Mouse (Mus musculus): ENCODE measurements around the gene Map3k9.

Gene Map3k9

GRCm38 (mm10) chr12:81787262-81787661 is 6.3 kb upstream of the Map3k9 start:
- WGBS: 44% methylated on average over 12 of the region's 12 CpGs

- WGBS: 89% methylated on average over 4 of the region's 4 CpGs
Observed at GRCm38 (mm10) chr12:81783301-81783700, 2.3 kb upstream of the Map3k9 start.

GRCm38 (mm10) chr12:81782606-81783005 is 1.6 kb upstream of the Map3k9 start:
- WGBS: 92% methylated on average over 6 of the region's 6 CpGs

- 1% methylated on average over 84 of the region's 91 CpGs for WGBS
Observed at GRCm38 (mm10) chr12:81780271-81781093, 493 bp downstream of the Map3k9 start.

- WGBS: 11% methylated on average over 11 of the region's 12 CpGs
Observed at GRCm38 (mm10) chr12:81779831-81780230, 1.1 kb downstream of the Map3k9 start.

- 16% methylated on average over 3 of the region's 3 CpGs for WGBS
Observed at GRCm38 (mm10) chr12:81776191-81776590, 4.8 kb downstream of the Map3k9 start.

GRCm38 (mm10) chr12:81775641-81776040 is 5.3 kb downstream of the Map3k9 start:
- 30% methylated on average over 2 of the region's 2 CpGs for WGBS

DNA sequence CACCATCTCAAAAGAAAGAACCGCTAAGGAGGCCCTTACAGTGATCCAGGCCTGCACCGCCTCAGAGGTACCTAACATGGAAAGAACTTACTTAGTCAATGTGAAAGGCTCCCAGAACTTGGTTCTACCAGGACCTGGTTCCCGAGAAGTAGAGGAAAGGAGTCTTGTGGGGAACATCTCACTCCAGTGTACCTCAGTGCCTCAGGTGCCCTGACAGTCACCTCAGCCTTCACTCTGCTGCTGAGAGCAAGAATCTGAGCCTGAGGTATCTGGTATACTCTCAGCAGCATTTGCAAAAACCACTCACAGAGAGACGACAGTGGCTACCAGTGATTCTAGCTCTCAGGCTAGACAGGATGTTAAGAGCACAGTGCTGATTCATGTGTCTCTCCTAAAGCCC is 6.8 kb downstream of the Map3k9 start:
- 83% methylated on average over 4 of the region's 4 CpGs for WGBS

GRCm38 (mm10) chr12:81769458-81769857 is 11.5 kb downstream of the Map3k9 start:
- WGBS: 67% methylated on average over 4 of the region's 4 CpGs

- 82% methylated on average over 6 of the region's 6 CpGs for WGBS
Observed at GRCm38 (mm10) chr12:81765386-81765785, 15.6 kb downstream of the Map3k9 start.

DNA sequence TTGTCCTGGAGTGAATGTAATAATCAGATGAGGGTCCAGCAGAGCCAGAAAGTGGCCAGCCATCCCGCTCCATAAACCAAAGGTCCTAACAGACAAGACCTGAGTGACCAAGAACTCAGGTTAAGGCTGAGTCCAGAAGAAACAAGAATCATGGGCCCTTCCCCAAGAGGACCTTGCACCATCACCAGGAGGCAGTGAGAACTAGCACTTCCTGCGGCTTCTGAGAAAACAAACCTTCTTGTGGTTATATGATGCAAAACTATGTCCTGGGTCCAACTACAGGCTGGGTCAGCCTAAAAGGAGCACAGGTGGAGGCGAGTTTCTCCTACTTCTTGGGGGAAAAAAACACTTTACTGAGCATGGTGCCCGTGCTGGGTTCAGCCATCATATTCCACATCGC is 16.6 kb downstream of the Map3k9 start:
- whole genome bisulfite sequencing: 93% methylated on average over 5 of the region's 5 CpGs

DNA sequence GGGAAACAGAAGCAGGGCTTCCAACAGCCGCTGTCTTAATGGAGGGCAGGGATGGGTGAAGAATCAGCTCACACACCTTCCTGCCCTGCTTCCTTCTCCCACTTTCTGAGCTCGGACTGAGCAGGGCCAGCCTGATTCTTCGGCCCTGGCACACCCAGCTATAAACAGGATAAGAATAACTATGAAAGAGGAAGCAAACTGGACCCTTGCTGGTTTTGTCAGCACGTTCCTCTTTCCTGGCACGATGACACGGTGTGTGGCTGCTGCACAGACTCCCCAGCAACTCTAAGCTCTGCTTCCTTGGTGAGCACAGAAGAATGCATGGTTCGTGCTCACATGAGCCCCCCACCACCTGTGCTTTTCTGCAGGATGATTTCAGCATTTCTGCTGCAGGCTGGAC is 26.3 kb downstream of the Map3k9 start:
- 12% methylated on average over 7 of the region's 7 CpGs for WGBS

DNA sequence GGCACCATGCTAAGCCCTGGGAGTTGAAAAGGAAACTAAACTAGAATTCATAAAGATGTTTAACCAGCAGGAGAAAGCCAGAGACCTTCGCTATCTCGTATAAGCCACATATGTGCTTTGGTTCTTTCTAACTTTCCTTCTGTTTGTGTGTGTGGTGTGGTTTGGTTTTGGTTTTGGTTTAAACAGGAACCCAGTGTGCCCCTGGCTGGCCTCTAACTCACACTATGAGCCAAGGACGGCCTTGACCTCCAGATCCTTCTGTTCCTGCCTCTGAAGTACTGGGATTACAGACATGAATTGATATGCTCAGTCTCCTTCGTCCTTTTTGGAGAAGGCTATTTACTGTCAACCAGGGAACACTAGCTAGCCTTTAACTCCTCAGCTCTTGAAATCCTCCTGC is 29.9 kb downstream of the Map3k9 start:
- WGBS: 46% methylated on average over 4 of the region's 4 CpGs

DNA sequence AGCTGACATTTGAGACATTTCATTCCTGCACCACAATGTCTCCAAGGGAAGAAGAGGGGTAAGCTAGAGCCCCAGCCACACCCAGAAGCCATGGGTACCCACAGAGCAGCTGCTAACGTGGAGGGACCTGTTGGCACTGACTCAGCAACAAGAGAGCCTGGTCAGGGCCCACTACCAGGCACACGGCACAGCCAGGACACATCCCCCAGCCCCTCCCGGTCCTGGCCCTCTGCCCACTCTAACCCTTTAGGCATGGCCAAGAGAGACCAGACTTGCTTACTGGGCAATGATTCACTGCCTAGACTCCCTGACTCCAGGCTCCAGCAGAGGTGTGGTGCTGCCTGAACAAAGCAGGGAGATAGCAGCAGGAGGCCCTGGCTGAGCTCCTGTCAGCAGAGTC is 32.1 kb downstream of the Map3k9 start:
- 57% methylated on average over 3 of the region's 3 CpGs for WGBS

- 21% methylated on average over 4 of the region's 4 CpGs for WGBS
Observed at GRCm38 (mm10) chr12:81748021-81748576, 32.9 kb downstream of the Map3k9 start.

DNA sequence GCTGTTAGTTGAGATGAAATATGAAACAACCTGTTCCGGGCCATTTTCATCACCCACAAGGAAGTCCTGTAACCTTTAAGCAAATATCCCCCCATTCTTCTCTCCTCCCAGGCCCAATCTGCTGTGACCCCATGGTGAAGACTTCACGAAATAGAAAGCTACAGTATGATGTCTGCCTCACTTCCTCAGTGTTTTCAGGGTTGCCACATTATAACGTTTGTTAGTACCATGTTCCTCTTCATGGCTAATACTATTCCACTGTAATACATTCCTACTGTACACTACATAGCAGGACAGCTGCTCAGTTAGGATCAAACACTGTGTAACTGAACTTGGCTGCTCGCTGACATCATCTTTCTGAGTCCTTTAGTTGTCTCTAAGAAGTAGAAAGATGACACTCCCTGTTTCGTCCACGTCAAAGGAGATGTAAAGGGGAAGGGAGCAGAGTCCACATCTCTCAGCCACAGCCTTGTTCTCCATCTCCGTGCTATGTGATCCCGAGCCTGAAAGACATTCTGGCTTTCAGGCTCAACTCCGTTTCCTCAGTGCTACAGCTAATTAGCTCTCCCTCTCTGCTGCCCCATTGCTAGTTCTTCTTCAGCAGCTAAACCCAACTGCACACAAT is 34.5 kb downstream of the Map3k9 start:
- WGBS: 81% methylated on average over 9 of the region's 9 CpGs

GRCm38 (mm10) chr12:81735246-81736070 is 45.5 kb downstream of the Map3k9 start:
- 38% methylated on average over 11 of the region's 11 CpGs for WGBS

GRCm38 (mm10) chr12:81726246-81726822 is 54.6 kb downstream of the Map3k9 start:
- WGBS: 57% methylated on average over 8 of the region's 8 CpGs

DNA sequence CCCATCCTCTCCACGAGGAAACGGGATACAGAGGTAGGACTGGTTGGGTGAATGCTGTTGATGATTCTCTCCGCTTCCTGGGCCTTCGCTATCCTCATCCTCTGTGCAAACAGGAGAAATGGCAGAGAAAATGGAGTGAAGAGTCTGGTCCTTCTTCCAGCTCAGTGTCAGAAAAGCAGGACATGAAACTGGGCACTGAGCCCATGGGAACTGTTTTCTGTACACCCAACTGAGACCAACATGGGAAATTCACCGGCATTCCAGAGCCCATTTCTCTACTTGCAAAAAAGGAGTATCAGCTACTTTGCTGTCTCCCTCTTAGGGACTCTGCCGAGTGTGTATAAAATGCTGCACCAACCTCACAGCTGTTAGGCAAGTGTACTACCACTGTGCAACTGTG is 56.2 kb downstream of the Map3k9 start:
- WGBS: 83% methylated on average over 6 of the region's 6 CpGs

DNA sequence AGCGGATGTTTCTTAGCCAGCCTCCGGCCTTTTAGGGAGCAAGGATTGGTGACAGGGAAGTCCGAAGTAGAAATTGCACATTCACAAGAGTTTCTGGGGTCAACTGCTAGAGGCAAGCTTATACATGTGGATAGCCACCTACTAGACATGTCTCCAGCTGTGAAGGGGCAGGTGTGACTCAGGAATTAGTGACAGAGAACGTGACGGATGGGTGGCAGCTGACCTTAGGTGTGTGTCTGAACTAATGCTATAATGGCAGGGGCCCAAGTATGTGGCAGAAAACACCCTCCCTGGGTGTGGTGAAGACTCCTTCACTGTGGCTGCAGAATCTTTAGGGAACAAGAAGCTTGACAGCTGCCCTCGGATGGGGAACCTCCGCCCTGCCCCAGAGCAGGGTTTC is 57.6 kb downstream of the Map3k9 start:
- WGBS: 92% methylated on average over 7 of the region's 7 CpGs

DNA sequence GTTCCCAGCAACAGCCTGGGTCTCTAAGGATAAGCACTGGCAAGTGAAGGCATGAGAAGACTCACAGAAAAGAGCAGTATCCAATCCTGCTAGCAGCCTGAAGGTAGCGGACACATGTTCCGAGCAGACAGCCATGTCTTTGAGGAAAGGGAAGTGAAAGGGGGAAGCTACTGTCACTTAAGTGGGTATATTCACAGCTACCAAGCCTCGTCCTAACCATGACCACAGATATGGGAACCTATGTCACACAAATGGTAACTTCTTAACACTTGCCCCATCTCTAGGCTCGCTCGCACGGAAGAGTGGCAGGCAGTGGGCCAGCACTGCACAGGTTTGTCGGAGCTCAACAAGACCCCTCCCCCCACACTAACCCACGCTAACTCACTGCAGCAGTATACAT is 61.3 kb downstream of the Map3k9 start:
- 90% methylated on average over 8 of the region's 8 CpGs for WGBS

DNA sequence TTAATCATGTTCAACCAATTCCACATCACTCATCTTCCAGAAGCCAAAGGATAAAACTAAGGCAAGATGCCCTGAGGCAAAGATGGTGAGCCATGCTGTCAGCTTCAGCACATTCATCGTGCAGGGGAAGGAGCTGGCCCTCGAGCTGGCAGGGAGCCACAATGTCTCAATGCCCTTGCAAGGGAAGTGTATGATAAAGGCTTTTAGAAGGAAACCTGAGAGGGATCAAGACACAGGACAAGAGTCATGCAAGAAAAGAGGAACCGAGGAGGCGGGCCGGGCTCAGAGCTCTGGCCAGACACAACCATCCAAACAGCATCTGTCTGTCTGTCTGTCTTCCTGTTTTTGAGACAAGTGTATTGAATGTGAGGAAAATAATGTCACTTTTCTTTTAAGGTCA is 61.8 kb downstream of the Map3k9 start:
- WGBS: 56% methylated on average over 5 of the region's 5 CpGs
